Mouse (Mus musculus) cerebellum, adult 8-10 months (tissue): ENCODE measurements around the gene Phykpl.

Experiments
- DNase-seq: peaks from one replicate; pipeline ENCODE4 v3.0.0; 2022

Phykpl gene

GRCm38 (mm10) chr11:51584431-51585248 is at the start of gene Phykpl:
Phykpl (plus strand) TSS chr11:51584757.
- DNase-seq: peak; percentile 97

GRCm38 (mm10) chr11:51538388-51538787 is 46.2 kb upstream of the Phykpl start:
- no peak for DNase-seq

- no peak for DNase-seq
Observed at GRCm38 (mm10) chr11:51538919-51539758, 45.4 kb upstream of the Phykpl start.

GRCm38 (mm10) chr11:51539759-51540282 is 44.7 kb upstream of the Phykpl start:
- peak; percentile 90 for DNase-seq

- no peak for DNase-seq
Observed at GRCm38 (mm10) chr11:51542424-51542823, 42.1 kb upstream of the Phykpl start.

GRCm38 (mm10) chr11:51543487-51544050 is 41.0 kb upstream of the Phykpl start:
- DNase-seq: no peak

- no peak for DNase-seq
Observed at GRCm38 (mm10) chr11:51544413-51544812, 40.1 kb upstream of the Phykpl start.

GRCm38 (mm10) chr11:51545811-51546210 is 38.7 kb upstream of the Phykpl start:
- DNase-seq: no peak

GRCm38 (mm10) chr11:51551253-51551652 is 33.3 kb upstream of the Phykpl start:
- DNase-seq: no peak

GRCm38 (mm10) chr11:51552091-51552490 is 32.5 kb upstream of the Phykpl start:
- DNase-seq: no peak

- no peak for DNase-seq
Observed at GRCm38 (mm10) chr11:51554590-51554989, 30.0 kb upstream of the Phykpl start.

- DNase-seq: no peak
Observed at GRCm38 (mm10) chr11:51555066-51555465, 29.5 kb upstream of the Phykpl start.

- DNase-seq: no peak
Observed at GRCm38 (mm10) chr11:51563276-51563675, 21.3 kb upstream of the Phykpl start.

- no peak for DNase-seq
Observed at GRCm38 (mm10) chr11:51565062-51565461, 19.5 kb upstream of the Phykpl start.

- DNase-seq: no peak
Observed at GRCm38 (mm10) chr11:51565951-51566350, 18.6 kb upstream of the Phykpl start.

GRCm38 (mm10) chr11:51568801-51569200 is 15.8 kb upstream of the Phykpl start:
- DNase-seq: no peak

GRCm38 (mm10) chr11:51576454-51576853 is 8.1 kb upstream of the Phykpl start:
- no peak for DNase-seq

- DNase-seq: no peak
Observed at GRCm38 (mm10) chr11:51577587-51577986, 7.0 kb upstream of the Phykpl start.

GRCm38 (mm10) chr11:51579024-51579423 is 5.5 kb upstream of the Phykpl start:
- no peak for DNase-seq

- DNase-seq: peak; percentile 58
Observed at GRCm38 (mm10) chr11:51582713-51583112, 1.8 kb upstream of the Phykpl start.

GRCm38 (mm10) chr11:51584057-51584430 is 513 bp upstream of the Phykpl start:
- DNase-seq: no peak

GRCm38 (mm10) chr11:51585608-51586252 is 1.2 kb downstream of the Phykpl start:
- DNase-seq: no peak

GRCm38 (mm10) chr11:51586411-51586810 is 1.9 kb downstream of the Phykpl start:
- no peak for DNase-seq
